22 mouse cellular contexts compared by ENCODE assay signal in genomic region chr10:49863800-49864199, GRCm38 (mm10).
A peak's percentile ranks its signal among the peaks of the same experiment; 100 is the strongest.
DNase-seq lines count a peak whose midpoint lies in the region; ATAC-seq and TF ChIP-seq lines count a peak whose summit lies in the region.
"Had no signal": no experiment of that assay in that cellular context is flagged by ENCODE, and none has a peak within 500 bp of the region (broad histone marks: within the 10 kb centered on the region; RNA-seq: fewer than 3 reads in every experiment).

No protein-coding gene starts in this region.

- H3K4me1 ChIP-seq in CH12.LX (ENCODE audit: control insufficient read depth in 1 of 2, insufficient read depth in 2 of 2): no peaks in the 10 kb centered on the region
- no peaks in the 10 kb centered on the region for H3K4me1 ChIP-seq in stomach, postnatal 0 days (replicated peaks; ENCODE audit: control insufficient read depth, insufficient read depth)
- H3K4me1 ChIP-seq: embryonic facial prominence, embryonic 13.5 days; forebrain, embryonic 12.5 days; heart, embryonic 10.5 days; hindbrain, embryonic 12.5 days had no signal

- H3K4me3 ChIP-seq in layer of hippocampus, adult 2 months: no peak overlapping the region
- H3K4me3 ChIP-seq in CH12.LX (replicated peaks in 1 of 3; ENCODE audit: low read depth in 2 of 3, low read length in 2 of 3, poor library complexity in 1 of 3): no peak overlapping the region
- no peak overlapping the region for H3K4me3 ChIP-seq in stomach, postnatal 0 days (ENCODE audit: low read depth, low read length)
- H3K4me3 ChIP-seq: embryonic facial prominence, embryonic 13.5 days; forebrain, embryonic 12.5 days; heart, embryonic 10.5 days; hindbrain, embryonic 12.5 days had no signal

- H3K4me2 ChIP-seq in CH12.LX (ENCODE audit: insufficient read depth, low read depth, poor library complexity, severe bottlenecking): no peak overlapping the region
- H3K4me2 ChIP-seq in stomach, postnatal 0 days (replicated peaks; ENCODE audit: low read depth): no peak overlapping the region
- H3K4me2 ChIP-seq: embryonic facial prominence, embryonic 13.5 days; forebrain, embryonic 12.5 days; hindbrain, embryonic 12.5 days had no signal

- H3K27me3 ChIP-seq in CH12.LX (replicated peaks): no peaks in the 10 kb centered on the region
- no peaks in the 10 kb centered on the region for H3K27me3 ChIP-seq in stomach, postnatal 0 days (ENCODE audit: control insufficient read depth, insufficient read depth, low read length)
- H3K27me3 ChIP-seq: embryonic facial prominence, embryonic 13.5 days; forebrain, embryonic 12.5 days; hindbrain, embryonic 12.5 days had no signal

- no peaks in the 10 kb centered on the region for H3K79me2 ChIP-seq in CH12.LX (replicated peaks; ENCODE audit: control insufficient read depth, extremely low read depth, insufficient read depth, poor library complexity, severe bottlenecking)

- dilution Hi-C loops in CH12.LX (cut with MboI; ENCODE audit: extremely low pct_ligation_motif_present, extremely low pct_unique_long_range_greater_than_20kb, low sequenced_read_pairs): no loop called here

- no peak for TF ChIP-seq POLR2A in CH12.LX (IDR thresholded peaks at IDR 0.05; ENCODE audit: low read depth, low read length)

- TF ChIP-seq CTCF in layer of hippocampus, adult 2 months (conservative IDR thresholded peaks at IDR 0.05): peak; percentile 58
- TF ChIP-seq CTCF in CH12.LX (conservative IDR thresholded peaks at IDR 0.05 in 1 of 2, IDR thresholded peaks at IDR 0.05 in 1 of 2; ENCODE audit: low read depth in 2 of 2, low read length in 2 of 2): peak in 1 of 2 experiments; percentile 51; a peak in 2 of 4 replicates
- TF ChIP-seq CTCF in stomach, postnatal 0 days (IDR thresholded peaks at IDR 0.05; ENCODE audit: low read depth): peak; percentile 15; the same call in 1 of the 2 replicates

- no peak for DNase-seq in layer of hippocampus, adult 2 months (ENCODE audit: low spot score in 2 of 2)
- no peak for DNase-seq in layer of hippocampus, adult 9-10 months (ENCODE audit: low spot score)
- DNase-seq in CH12.LX (ENCODE audit: extremely low read depth) (peak; percentile 29), ES-CJ7 (ENCODE audit: low read depth, low spot score) (peak; percentile 23)
- DNase-seq in stomach, postnatal 0 days (ENCODE audit: low spot score): no peak
- DNase-seq in adrenal gland, postnatal 4 days (ENCODE audit: low spot score in 2 of 2): no peak
- DNase-seq in retina, embryonic 14.5 days (ENCODE audit: low spot score): no peak
- DNase-seq: adrenal gland, postnatal 10 days; cerebellum, adult 18-20 months; cerebellum, postnatal 36 days; gastrocnemius, postnatal 10 days; heart, adult 18-20 months; heart, postnatal 10 days; heart, postnatal 4 days; kidney, adult 11 months had no signal

- in situ Hi-C loops in CH12.LX (cut with MboI; ENCODE audit: low pct_ligation_motif_present, low pct_unique_long_range_greater_than_20kb, low sequenced_read_pairs): loop anchor here (10.0 kb wide), 1 partner anchor 261 kb away; no protein-coding TSS in a partner anchor

- no peaks in the 10 kb centered on the region for H3K36me3 ChIP-seq in CH12.LX (replicated peaks in 1 of 2; ENCODE audit: control insufficient read depth in 1 of 2, insufficient read depth in 1 of 2, low read length in 1 of 2)
- H3K36me3 ChIP-seq in stomach, postnatal 0 days (ENCODE audit: control insufficient read depth, insufficient read depth, low read length): no peaks in the 10 kb centered on the region
- H3K36me3 ChIP-seq: embryonic facial prominence, embryonic 13.5 days; forebrain, embryonic 12.5 days; heart, embryonic 10.5 days; hindbrain, embryonic 12.5 days had no signal

- H3K9me3 ChIP-seq in CH12.LX (replicated peaks; ENCODE audit: low read length): no peaks in the 10 kb centered on the region
- H3K9me3 ChIP-seq in stomach, postnatal 0 days (ENCODE audit: control insufficient read depth, low read length): no peaks in the 10 kb centered on the region
- H3K9me3 ChIP-seq: embryonic facial prominence, embryonic 13.5 days; forebrain, embryonic 12.5 days; heart, embryonic 10.5 days; hindbrain, embryonic 12.5 days had no signal

- peak; percentile 52 for TF ChIP-seq RAD21 in CH12.LX (IDR thresholded peaks at IDR 0.05; ENCODE audit: low read depth, low read length)

- ATAC-seq in stomach, postnatal 0 days (ENCODE audit: low FRiP score, low TSS enrichment): no peak
- ATAC-seq: forebrain, embryonic 16.5 days; hindbrain, embryonic 16.5 days; inflammation-experienced regulatory T-cells, adult 6 months had no signal

- TF ChIP-seq EP300 in CH12.LX (IDR thresholded peaks at IDR 0.05; ENCODE audit: low read length): no peak
- no peak for TF ChIP-seq EP300 in stomach, postnatal 0 days (optimal IDR thresholded peaks at IDR 0.05)

- no peak overlapping the region for H3K9ac ChIP-seq in CH12.LX (ENCODE audit: insufficient read depth, low read depth)
- no peak overlapping the region for H3K9ac ChIP-seq in stomach, postnatal 0 days (ENCODE audit: low read length)
- H3K9ac ChIP-seq: embryonic facial prominence, embryonic 13.5 days; forebrain, embryonic 12.5 days; hindbrain, embryonic 12.5 days had no signal

- WGBS in stomach, postnatal 0 days: 74% methylated on average over 3 of the region's 3 CpGs

- H3K27ac ChIP-seq in layer of hippocampus, adult 2 months: no peak overlapping the region
- no peak overlapping the region for H3K27ac ChIP-seq in CH12.LX (ENCODE audit: insufficient read depth, low read depth)
- no peak overlapping the region for H3K27ac ChIP-seq in stomach, postnatal 0 days (replicated peaks)
- H3K27ac ChIP-seq: embryonic facial prominence, embryonic 13.5 days; forebrain, embryonic 12.5 days; heart, embryonic 10.5 days; hindbrain, embryonic 12.5 days had no signal

TF ChIP-seq in CH12.LX, 34 proteins besides CTCF, POLR2A, EP300 and RAD21:
- TF ChIP-seq SMC3 (IDR thresholded peaks at IDR 0.05; ENCODE audit: low read depth, low read length): peak; percentile 50
- no peak for TF ChIP-seq TBP (conservative IDR thresholded peaks at IDR 0.05; ENCODE audit: low read depth, low read length)

Comparison
In these comparisons a context has a peak if more than half of its experiments do, and no peak if none do; other contexts are left out.
1. DNase-seq: peak in CH12.LX (single experiment) and ES-CJ7 (single experiment); none in layer of hippocampus, adult 2 months (0 of 2), layer of hippocampus, adult 9-10 months (single experiment), stomach, postnatal 0 days (single experiment), adrenal gland, postnatal 4 days (0 of 2) and retina, embryonic 14.5 days (single experiment).